Mouse (Mus musculus): ENCODE data around the gene Rbbp4.

DNA sequence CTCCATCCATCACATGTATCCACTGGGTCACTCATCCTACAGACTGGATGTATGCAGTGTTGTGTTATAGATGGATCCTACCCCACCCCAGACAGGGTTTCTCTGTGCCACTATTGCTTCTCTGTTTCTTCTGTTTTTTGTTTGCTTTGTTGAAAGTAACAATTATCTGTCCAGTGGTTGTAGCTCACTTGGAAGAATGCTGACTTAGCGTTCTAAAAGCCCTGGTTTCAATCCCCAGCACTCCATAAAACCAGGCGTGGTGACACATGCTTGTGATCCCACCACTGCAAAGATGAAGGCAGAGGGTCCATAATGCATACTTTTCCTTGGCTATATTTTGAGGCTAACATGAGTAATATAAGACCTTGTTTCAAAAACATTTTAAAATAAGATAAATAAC is 7.5 kb upstream of the Rbbp4 start:
- no peak for TF ChIP-seq POLR2A (IDR thresholded peaks at IDR 0.05; ENCODE audit: control insufficient read depth, extremely low read depth, insufficient read depth, low read length, poor library complexity)
- no peak for TF ChIP-seq CTCF (IDR thresholded peaks at IDR 0.05; ENCODE audit: borderline replicate concordance, control insufficient read depth, extremely low read depth, insufficient read depth, low read length, poor library complexity)
